ENCODE assay signal across 11 mouse cellular contexts in the genomic region with DNA sequence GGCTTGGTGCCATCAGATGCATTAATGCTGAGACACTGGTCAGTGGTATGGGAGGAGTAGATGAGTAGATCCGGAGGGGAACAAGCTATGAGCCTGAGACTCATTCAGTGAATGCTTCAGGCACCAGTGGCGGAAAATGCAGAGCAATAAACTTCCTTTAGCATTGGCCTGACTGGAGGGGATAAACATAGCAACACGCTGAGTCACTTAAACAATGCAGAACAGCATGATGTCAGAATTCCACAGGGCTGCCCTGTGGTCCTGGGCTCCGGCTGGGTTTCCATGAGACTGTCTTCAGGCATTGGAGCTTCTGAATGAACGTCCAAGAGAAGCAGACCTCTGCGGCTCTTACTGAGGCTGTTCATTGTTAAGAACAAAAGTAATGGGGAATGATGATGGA.
DNase-seq lines count a peak whose midpoint lies in the region; ATAC-seq and TF ChIP-seq lines count a peak whose summit lies in the region.
"Had no signal": no experiment of that assay in that cellular context is flagged by ENCODE, and none has a peak within 500 bp of the region (broad histone marks: within the 10 kb centered on the region; RNA-seq: fewer than 3 reads in every experiment).

No protein-coding gene starts in this region.

- DNase-seq in Muller cell, postnatal 12 days (ENCODE audit: inconsistent ontology term), result peak; percentile 98
- peak; percentile 39 for DNase-seq in fibroblast of lung, adult 2 months (ENCODE audit: low read depth)
- peak; percentile 1 for DNase-seq in lung, postnatal 14 days
- DNase-seq in left cerebral cortex, postnatal 14 days (ENCODE audit: low spot score in 2 of 2), result no peak
- no peak for DNase-seq in ovary, postnatal 10 days (ENCODE audit: low spot score)
- DNase-seq in right cerebral cortex, postnatal 10 days (ENCODE audit: low spot score in 2 of 2), result no peak
- DNase-seq: adrenal gland, postnatal 36 days; cerebellum, postnatal 25 days; right cerebral cortex, adult 18-20 months had no signal

- intact Hi-C loops in left cerebral cortex, postnatal 14 days (cut with DNase I), result no loop called here

- WGBS in intestine, embryonic 15.5 days, result 21% methylated on average over 6 of the region's 6 CpGs
- 28% methylated on average over 6 of the region's 6 CpGs for WGBS in intestine, postnatal 0 days

- no peak overlapping the region for H3K4me2 ChIP-seq in intestine, embryonic 15.5 days (replicated peaks)
- H3K4me2 ChIP-seq in intestine, postnatal 0 days (replicated peaks; ENCODE audit: low read depth), result no peak overlapping the region

- H3K4me3 ChIP-seq in intestine, embryonic 15.5 days (replicated peaks), result no peak overlapping the region
- H3K4me3 ChIP-seq in intestine, postnatal 0 days (ENCODE audit: low read depth, low read length), result no peak overlapping the region

- ATAC-seq in intestine, embryonic 15.5 days, result peak; percentile 43
- ATAC-seq in intestine, postnatal 0 days, result no peak

- no peaks in the 10 kb centered on the region for H3K4me1 ChIP-seq in intestine, embryonic 15.5 days (replicated peaks)
- no peaks in the 10 kb centered on the region for H3K4me1 ChIP-seq in intestine, postnatal 0 days (replicated peaks; ENCODE audit: control insufficient read depth, insufficient read depth, low read length)

- no peak for TF ChIP-seq CTCF in intestine, postnatal 0 days (IDR thresholded peaks at IDR 0.05; ENCODE audit: low read depth)

- no peaks in the 10 kb centered on the region for H3K27me3 ChIP-seq in intestine, embryonic 15.5 days (replicated peaks)
- no peaks in the 10 kb centered on the region for H3K27me3 ChIP-seq in intestine, postnatal 0 days (replicated peaks; ENCODE audit: control insufficient read depth, insufficient read depth, low read length)

- no peaks in the 10 kb centered on the region for H3K9me3 ChIP-seq in intestine, embryonic 15.5 days
- H3K9me3 ChIP-seq in intestine, postnatal 0 days (ENCODE audit: control insufficient read depth), result no peaks in the 10 kb centered on the region

- no peak overlapping the region for H3K9ac ChIP-seq in intestine, embryonic 15.5 days
- no peak overlapping the region for H3K9ac ChIP-seq in intestine, postnatal 0 days (ENCODE audit: low read depth, low read length)

- H3K27ac ChIP-seq in intestine, embryonic 15.5 days, result no peak overlapping the region
- no peak overlapping the region for H3K27ac ChIP-seq in intestine, postnatal 0 days (ENCODE audit: low read depth, low read length)

- no peaks in the 10 kb centered on the region for H3K36me3 ChIP-seq in intestine, embryonic 15.5 days
- H3K36me3 ChIP-seq in intestine, postnatal 0 days (ENCODE audit: control insufficient read depth, insufficient read depth), result no peaks in the 10 kb centered on the region

Comparison
In these comparisons a context has a peak if more than half of its experiments do, and no peak if none do; other contexts are left out.
1. DNase-seq: peak in Muller cell, postnatal 12 days (single experiment), fibroblast of lung, adult 2 months (single experiment) and lung, postnatal 14 days (single experiment); none in left cerebral cortex, postnatal 14 days (0 of 2), ovary, postnatal 10 days (single experiment) and right cerebral cortex, postnatal 10 days (0 of 2).